Mouse (Mus musculus) CH12.LX (cell line): ENCODE results near the gene Plekha7. TPM values are rescaled to one million over a fixed set of nuclear protein-coding genes. Genes with fewer than 3 reads are reported as not detected.

Experiments used
- DNase-seq: peaks from one replicate; pipeline ENCODE4 v3.0.0-alpha.2; 2013; ENCODE audit errors: extremely low read depth
- H3K27ac ChIP-seq: 2 replicates; pipeline ENCODE4 v1.5.1; 2012; ENCODE audit warnings: low read depth, mild to moderate bottlenecking, control low read depth, moderate library complexity; ENCODE audit not compliant: insufficient read depth
- H3K27me3 ChIP-seq: replicated peaks from 2 replicates; pipeline ENCODE3; 2012; ENCODE audit warnings: inconsistent platforms
- H3K36me3 ChIP-seq, 2 experiments: replicated peaks in 1 of 2; 2 replicates each; pipeline versions ENCODE3 to v1.6.1; 2012; ENCODE audit warnings: inconsistent platforms in 1 of 2, low read length in 1 of 2, mild to moderate bottlenecking in 1 of 2, mixed read lengths in 1 of 2, moderate library complexity in 1 of 2; ENCODE audit not compliant: control insufficient read depth in 1 of 2, insufficient read depth in 1 of 2
- H3K4me1 ChIP-seq, 2 experiments: 2 replicates each; pipeline ENCODE4 v1.6.1; 2012; ENCODE audit warnings: inconsistent platforms in 1 of 2, moderate library complexity in 1 of 2; ENCODE audit not compliant: insufficient read depth in 2 of 2, control insufficient read depth in 1 of 2
- H3K4me2 ChIP-seq: 2 replicates; pipeline ENCODE4 v1.6.1; 2012; ENCODE audit warnings: low read depth, mild to moderate bottlenecking, control low read depth; ENCODE audit not compliant: poor library complexity, insufficient read depth, severe bottlenecking
- H3K4me3 ChIP-seq, 3 experiments: fragments of 150-350 bp in 1 of 3; sonication (generic) in 1 of 3; replicated peaks in 1 of 3; 2 replicates each; pipeline versions ENCODE3 to v1.5.1; 2011 to 2012; ENCODE audit warnings: low read depth in 2 of 3, low read length in 2 of 3, mild to moderate bottlenecking in 2 of 3, moderate library complexity in 2 of 3, control low read depth in 1 of 3, improper control_type of control experiment in 1 of 3, inconsistent platforms in 1 of 3, mixed read lengths in 1 of 3; ENCODE audit not compliant: poor library complexity in 1 of 3
- H3K79me2 ChIP-seq: replicated peaks from 2 replicates; pipeline ENCODE4 v1.6.1; 2012; ENCODE audit warnings: mild to moderate bottlenecking, moderate library complexity; ENCODE audit not compliant: control insufficient read depth, poor library complexity, insufficient read depth, severe bottlenecking; ENCODE audit errors: extremely low read depth
- H3K9ac ChIP-seq: 2 replicates; pipeline ENCODE4 v1.6.1; 2012; ENCODE audit warnings: low read depth, mild to moderate bottlenecking, control low read depth, moderate library complexity; ENCODE audit not compliant: insufficient read depth
- H3K9me3 ChIP-seq: replicated peaks from 2 replicates; pipeline ENCODE3; 2012; ENCODE audit warnings: low read length, inconsistent platforms, mixed read lengths
- CTCF ChIP-seq, 2 experiments: IDR thresholded peaks in 1 of 2; conservative IDR thresholded peaks in 1 of 2; 2 replicates each; pipeline ENCODE4 v1.5.1; 2011 to 2012; ENCODE audit warnings: low read depth in 2 of 2, low read length in 2 of 2, improper control_type of control experiment in 1 of 2, inconsistent platforms in 1 of 2, mild to moderate bottlenecking in 1 of 2, moderate library complexity in 1 of 2
- ELF1 ChIP-seq: IDR thresholded peaks from 2 replicates; pipeline ENCODE4 v1.6.1; 2014; ENCODE audit warnings: low read depth, mild to moderate bottlenecking, inconsistent platforms, low read length, improper control_type of control experiment
- EP300 ChIP-seq: IDR thresholded peaks from 2 replicates; pipeline ENCODE4 v1.6.1; 2011; ENCODE audit warnings: low read length, improper control_type of control experiment
- ETS1 ChIP-seq: conservative IDR thresholded peaks from 2 replicates; pipeline ENCODE4 v1.6.1; 2012; ENCODE audit warnings: low read depth, mild to moderate bottlenecking, inconsistent platforms, low read length, improper control_type of control experiment, moderate library complexity
- GABPA ChIP-seq: IDR thresholded peaks from 2 replicates; pipeline ENCODE4 v1.6.1; 2012; ENCODE audit warnings: low read depth, low read length, improper control_type of control experiment, inconsistent platforms; ENCODE audit not compliant: insufficient replicate concordance
- HCFC1 ChIP-seq: IDR thresholded peaks from 2 replicates; pipeline ENCODE4 v1.6.1; 2012; ENCODE audit warnings: low read depth, mild to moderate bottlenecking, inconsistent platforms, low read length, improper control_type of control experiment
- IRF4 ChIP-seq: IDR thresholded peaks from 2 replicates; pipeline ENCODE4 v1.6.1; 2014; ENCODE audit warnings: low read depth, mild to moderate bottlenecking, inconsistent platforms, low read length, improper control_type of control experiment
- MAX ChIP-seq: IDR thresholded peaks from 2 replicates; pipeline ENCODE4 v1.6.1; 2011; ENCODE audit warnings: low read length, improper control_type of control experiment
- MEF2A ChIP-seq: IDR thresholded peaks from 2 replicates; pipeline ENCODE4 v1.6.1; 2014; ENCODE audit warnings: low read depth, mild to moderate bottlenecking, inconsistent platforms, low read length, improper control_type of control experiment, borderline replicate concordance
- NELFE ChIP-seq: IDR thresholded peaks from 2 replicates; pipeline ENCODE4 v1.6.1; 2011; ENCODE audit warnings: low read depth, low read length, improper control_type of control experiment
- POLR2A ChIP-seq: IDR thresholded peaks from 2 replicates; pipeline ENCODE4 v1.6.1; 2011; ENCODE audit warnings: low read depth, mild to moderate bottlenecking, improper control_type of control experiment, low read length
- RAD21 ChIP-seq: IDR thresholded peaks from 2 replicates; pipeline ENCODE4 v1.6.1; 2011; ENCODE audit warnings: low read depth, mild to moderate bottlenecking, low read length, improper control_type of control experiment, moderate library complexity
- SIN3A ChIP-seq: IDR thresholded peaks from 2 replicates; pipeline ENCODE4 v1.6.1; 2012; ENCODE audit warnings: low read length, improper control_type of control experiment, inconsistent platforms
- TBP ChIP-seq: conservative IDR thresholded peaks from 2 replicates; pipeline ENCODE4 v1.6.1; 2011; ENCODE audit warnings: low read depth, low read length, improper control_type of control experiment
- UBTF ChIP-seq: IDR thresholded peaks from 2 replicates; pipeline ENCODE4 v1.6.1; 2012; ENCODE audit warnings: low read depth, mild to moderate bottlenecking, inconsistent platforms, low read length, improper control_type of control experiment, moderate library complexity
- ZMIZ1 ChIP-seq: IDR thresholded peaks from 2 replicates; pipeline ENCODE4 v1.6.1; 2012; ENCODE audit warnings: low read depth, mild to moderate bottlenecking, inconsistent platforms, low read length, improper control_type of control experiment
- dilution Hi-C: fragments of 300-500 bp; cut with MboI; formaldehyde crosslinking; loops from 2 replicates; pipeline ENCODE4 v1.14.3; 2020; ENCODE audit warnings: low sequenced_read_pairs; ENCODE audit not compliant: extremely low pct_unique_long_range_greater_than_20kb, extremely low pct_ligation_motif_present
- in situ Hi-C: fragments of 300-500 bp; cut with MboI; formaldehyde crosslinking; loops from 3 replicates; pipeline ENCODE4 v1.14.3; 2019; ENCODE audit warnings: low sequenced_read_pairs, low pct_ligation_motif_present, low pct_unique_long_range_greater_than_20kb, mixed read lengths
- polyA plus RNA-seq: library from polyadenylated mRNA; unstranded; fragments of >175 nt; gene quantifications from 2 replicates; pipeline ENCODE4 v1.2.1, GENCODE M21; 2012; ENCODE audit warnings: low read depth; ENCODE audit not compliant: insufficient read length
- total RNA-seq, 2 experiments: library from RNA; depleted of rRNA; stranded (reverse); fragments of 300-350 nt in 1 of 2; fragments of >200 nt in 1 of 2; gene quantifications; 2 replicates each; pipeline ENCODE4 v1.2.3; 2012 to 2014

Plekha7 gene
- total and polyA plus RNA-seq, 3 experiments, result 0.59 to 1.5 (median 1.0) TPM

DNA sequence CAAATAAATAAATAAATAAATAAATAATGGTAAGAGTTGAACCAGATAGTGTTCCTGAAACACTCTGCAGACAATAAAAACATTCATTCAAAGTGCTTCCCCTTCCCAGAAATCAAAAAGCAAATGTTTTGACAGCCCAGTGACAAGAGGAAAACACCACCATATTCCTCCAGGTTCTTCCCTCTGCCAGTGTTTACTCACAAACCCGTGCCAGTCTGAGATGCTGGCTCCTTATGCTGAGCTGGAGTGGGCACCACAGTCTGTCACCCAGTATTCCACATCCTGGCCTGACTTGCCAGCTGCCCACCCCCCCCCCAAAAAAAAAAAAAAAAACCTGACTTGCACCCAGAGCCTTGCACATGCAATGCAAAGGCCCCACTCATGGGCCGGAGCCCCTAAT lies 9.3 kb downstream of the Plekha7 start:
- H3K79me2 ChIP-seq, result no peaks in the 10 kb centered on the region
- H3K27me3 ChIP-seq, result no peaks in the 10 kb centered on the region
- H3K27ac ChIP-seq, result no peak overlapping the region
- in situ Hi-C loops (no loop called here), dilution Hi-C loops (no loop called here)
- H3K4me1 ChIP-seq, result peaks cover 0 to 20% of the 10 kb centered on the region in 2 experiments; a peak in 3 of 4 replicates
- no peaks in the 10 kb centered on the region for H3K36me3 ChIP-seq
- no peaks in the 10 kb centered on the region for H3K9me3 ChIP-seq
- TF ChIP-seq HCFC1, result no peak
- no peak overlapping the region for H3K9ac ChIP-seq
- H3K4me2 ChIP-seq, result no peak overlapping the region
- no peak overlapping the region for H3K4me3 ChIP-seq
- DNase-seq, result no peak

DNA sequence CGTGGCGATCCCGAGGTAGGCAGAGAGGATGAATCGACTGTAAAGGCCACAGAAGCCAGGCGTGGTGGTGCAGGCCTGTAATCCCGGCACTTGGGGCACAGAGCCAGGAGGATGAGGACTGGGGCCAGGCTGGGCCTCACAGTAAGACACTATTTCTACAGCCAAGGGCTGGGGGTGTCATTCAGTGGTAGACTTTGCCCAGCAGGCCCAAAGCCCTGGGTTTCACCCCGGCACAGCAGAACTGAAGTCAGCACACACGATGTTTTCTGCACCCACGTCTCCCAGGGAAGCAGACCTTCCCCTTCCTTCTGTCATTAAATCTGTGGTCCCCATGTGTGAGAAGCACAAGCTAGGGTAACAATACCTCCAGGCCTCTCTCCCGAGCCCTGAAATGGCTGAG lies 9.8 kb downstream of the Plekha7 start:
- Histone ChIP-seq H3K4me2 (no peak overlapping the region), H3K4me1 (peaks cover 0 to 21% of the 10 kb centered on the region in 2 experiments; a peak in 3 of 4 replicates), H3K79me2 (no peaks in the 10 kb centered on the region), H3K27me3 (no peaks in the 10 kb centered on the region), H3K9ac (no peak overlapping the region), H3K9me3 (no peaks in the 10 kb centered on the region), H3K27ac (no peak overlapping the region), H3K36me3 (no peaks in the 10 kb centered on the region), H3K4me3 (no peak overlapping the region)
- TF ChIP-seq EP300, result no peak
- TF ChIP-seq ELF1, result no peak
- TF ChIP-seq TBP, result no peak
- no peak for TF ChIP-seq ETS1
- TF ChIP-seq MAX, result no peak
- no peak for TF ChIP-seq POLR2A
- TF ChIP-seq UBTF, result no peak
- no peak for TF ChIP-seq IRF4
- no peak for TF ChIP-seq SIN3A
- TF ChIP-seq MEF2A, result no peak
- no peak for TF ChIP-seq NELFE
- TF ChIP-seq RAD21, result no peak
- TF ChIP-seq ZMIZ1, result no peak
- no peak for TF ChIP-seq CTCF (conservative IDR thresholded peaks at IDR 0.05 in 1 of 2, IDR thresholded peaks at IDR 0.05 in 1 of 2; ENCODE audit: low read depth in 2 of 2, low read length in 2 of 2)
- dilution Hi-C loops, result no loop called here
- in situ Hi-C loops, result no loop called here
- DNase-seq, result no peak

- TF ChIP-seq CTCF (conservative IDR thresholded peaks at IDR 0.05 in 1 of 2, IDR thresholded peaks at IDR 0.05 in 1 of 2; ENCODE audit: low read depth in 2 of 2, low read length in 2 of 2) (no peak), GABPA (no peak)
- in situ Hi-C loops (no loop called here), dilution Hi-C loops (no loop called here)
- no peak overlapping the region for H3K9ac ChIP-seq
- peaks cover 0 to 18% of the 10 kb centered on the region in 2 experiments; a peak in 2 of 4 replicates for H3K4me1 ChIP-seq
- no peaks in the 10 kb centered on the region for H3K36me3 ChIP-seq
- no peak overlapping the region for H3K4me3 ChIP-seq
- peak; percentile 30 for DNase-seq
- H3K79me2 ChIP-seq, result no peaks in the 10 kb centered on the region
- H3K9me3 ChIP-seq, result no peaks in the 10 kb centered on the region
- H3K4me2 ChIP-seq, result no peak overlapping the region
- H3K27ac ChIP-seq, result no peak overlapping the region
- no peaks in the 10 kb centered on the region for H3K27me3 ChIP-seq
Measured at GRCm38 (mm10) chr7:116294961-116295360, 13.2 kb downstream of the Plekha7 start.
